Mouse (Mus musculus) cerebellum, adult 2 months (tissue): ENCODE results near the gene Atxn1.

Source experiments
- CTCF ChIP-seq: fragments of 200-500 bp; IDR thresholded peaks from 2 replicates; pipeline ENCODE4 v1.5.1; 2011; ENCODE audit warnings: low read depth, mild to moderate bottlenecking, control low read depth, low read length, moderate library complexity, borderline replicate concordance; ENCODE audit not compliant: insufficient read depth
- POLR2A ChIP-seq: fragments of 200-500 bp; IDR thresholded peaks from 2 replicates; pipeline ENCODE4 v1.6.1; 2011; ENCODE audit warnings: low read length, control low read depth, borderline replicate concordance; ENCODE audit not compliant: insufficient read depth

GRCm38 (mm10) chr13:45970920-45971536 lies 6.2 kb upstream of the Atxn1 start:
- no peak for TF ChIP-seq CTCF
- TF ChIP-seq POLR2A = no peak
